Mouse (Mus musculus): ENCODE results near the gene Sel1l2. TPM values are rescaled to one million over a fixed set of nuclear protein-coding genes. Genes with fewer than 3 reads are reported as not detected.

Sel1l2 gene
- polyA plus RNA-seq, 1 experiment from 2014 or later = not detected

GRCm38 (mm10) chr2:140280808-140281207, 108.7 kb downstream of the Sel1l2 start:
- 67% methylated on average over 8 of the region's 8 CpGs for WGBS
- Histone ChIP-seq H3K4me3 (no peak overlapping the region), H3K36me3 (replicated peaks) (no peaks in the 10 kb centered on the region), H3K27me3 (replicated peaks; ENCODE audit: low read depth, poor library complexity, severe bottlenecking) (no peaks in the 10 kb centered on the region), H3K9me3 (no peaks in the 10 kb centered on the region), H3K4me1 (no peaks in the 10 kb centered on the region), H3K27ac (replicated peaks) (no peak overlapping the region)
- no peak for DNase-seq (ENCODE audit: low spot score)

GRCm38 (mm10) chr2:140255595-140256141, 133.8 kb downstream of the Sel1l2 start:
- H3K4me3 ChIP-seq = no peak overlapping the region
- H3K27ac ChIP-seq (replicated peaks) = no peak overlapping the region
- no peaks in the 10 kb centered on the region for H3K4me1 ChIP-seq
- H3K36me3 ChIP-seq (replicated peaks) = no peaks in the 10 kb centered on the region
- H3K9me3 ChIP-seq = no peaks in the 10 kb centered on the region
- no peaks in the 10 kb centered on the region for H3K27me3 ChIP-seq (replicated peaks; ENCODE audit: low read depth, poor library complexity, severe bottlenecking)
- WGBS = 88% methylated on average over 2 of the region's 2 CpGs
- no peak for DNase-seq (ENCODE audit: low spot score)

- Histone ChIP-seq H3K9me3 (no peaks in the 10 kb centered on the region), H3K27me3 (replicated peaks; ENCODE audit: low read depth, poor library complexity, severe bottlenecking) (no peaks in the 10 kb centered on the region), H3K4me3 (no peak overlapping the region), H3K4me1 (no peaks in the 10 kb centered on the region), H3K27ac (replicated peaks) (no peak overlapping the region), H3K36me3 (replicated peaks) (no peaks in the 10 kb centered on the region)
- WGBS = 81% methylated on average over 7 of the region's 7 CpGs
- DNase-seq (ENCODE audit: low spot score) = no peak
These were observed 135.2 kb downstream of the Sel1l2 start for GRCm38 (mm10) chr2:140254256-140254655.

- WGBS = 97% methylated on average over 5 of the region's 5 CpGs
- no peak overlapping the region for H3K4me3 ChIP-seq
- H3K27ac ChIP-seq (replicated peaks) = no peak overlapping the region
- DNase-seq (ENCODE audit: low spot score) = no peak
- no peaks in the 10 kb centered on the region for H3K27me3 ChIP-seq (replicated peaks; ENCODE audit: low read depth, poor library complexity, severe bottlenecking)
- H3K4me1 ChIP-seq = no peaks in the 10 kb centered on the region
- no peaks in the 10 kb centered on the region for H3K36me3 ChIP-seq (replicated peaks)
- no peaks in the 10 kb centered on the region for H3K9me3 ChIP-seq
These were observed 146.4 kb downstream of the Sel1l2 start for GRCm38 (mm10) chr2:140243105-140243504.

- Histone ChIP-seq H3K27ac (replicated peaks) (no peak overlapping the region), H3K4me1 (no peaks in the 10 kb centered on the region), H3K9me3 (no peaks in the 10 kb centered on the region), H3K27me3 (replicated peaks; ENCODE audit: low read depth, poor library complexity, severe bottlenecking) (no peaks in the 10 kb centered on the region), H3K4me3 (no peak overlapping the region), H3K36me3 (replicated peaks) (no peaks in the 10 kb centered on the region)
- 79% methylated on average over 5 of the region's 5 CpGs for WGBS
- no peak for DNase-seq (ENCODE audit: low spot score)
These were observed 147.1 kb downstream of the Sel1l2 start for GRCm38 (mm10) chr2:140242398-140242797.

GRCm38 (mm10) chr2:140237245-140237644, 152.3 kb downstream of the Sel1l2 start:
- Histone ChIP-seq H3K36me3 (replicated peaks) (no peaks in the 10 kb centered on the region), H3K4me3 (no peak overlapping the region), H3K27me3 (replicated peaks; ENCODE audit: low read depth, poor library complexity, severe bottlenecking) (no peaks in the 10 kb centered on the region), H3K27ac (replicated peaks) (no peak overlapping the region), H3K4me1 (no peaks in the 10 kb centered on the region), H3K9me3 (no peaks in the 10 kb centered on the region)
- peak; percentile 13 for DNase-seq (ENCODE audit: low spot score)
- WGBS = 51% methylated on average over 6 of the region's 6 CpGs

- WGBS = 53% methylated on average over 1 of the region's 1 CpGs
These were observed 159.2 kb downstream of the Sel1l2 start for GRCm38 (mm10) chr2:140230295-140230694.

GRCm38 (mm10) chr2:140220325-140220724, 169.2 kb downstream of the Sel1l2 start:
- 67% methylated on average over 8 of the region's 8 CpGs for WGBS
- Histone ChIP-seq H3K36me3 (replicated peaks) (no peaks in the 10 kb centered on the region), H3K4me1 (no peaks in the 10 kb centered on the region), H3K27ac (replicated peaks) (no peak overlapping the region), H3K27me3 (replicated peaks; ENCODE audit: low read depth, poor library complexity, severe bottlenecking) (no peaks in the 10 kb centered on the region), H3K4me3 (no peak overlapping the region), H3K9me3 (no peaks in the 10 kb centered on the region)
- DNase-seq (ENCODE audit: low spot score) = no peak

More at GRCm38 (mm10) chr2:140230295-140230694, 159.2 kb downstream of the Sel1l2 start:
- Histone ChIP-seq H3K4me1 (no peaks in the 10 kb centered on the region), H3K27ac (replicated peaks) (no peak overlapping the region), H3K27me3 (replicated peaks; ENCODE audit: low read depth, poor library complexity, severe bottlenecking) (no peaks in the 10 kb centered on the region), H3K9me3 (no peaks in the 10 kb centered on the region), H3K4me3 (no peak overlapping the region), H3K36me3 (replicated peaks) (no peaks in the 10 kb centered on the region)
- no peak for DNase-seq (ENCODE audit: low spot score)

- no peaks in the 10 kb centered on the region for H3K4me1 ChIP-seq
- H3K36me3 ChIP-seq (replicated peaks) = no peaks in the 10 kb centered on the region
- H3K27me3 ChIP-seq (replicated peaks; ENCODE audit: low read depth, poor library complexity, severe bottlenecking) = no peaks in the 10 kb centered on the region
- H3K9me3 ChIP-seq = no peaks in the 10 kb centered on the region
- DNase-seq (ENCODE audit: low spot score) = no peak
- no peak overlapping the region for H3K4me3 ChIP-seq
- no peak overlapping the region for H3K27ac ChIP-seq (replicated peaks)
- 86% methylated on average over 1 of the region's 1 CpGs for WGBS
These were observed 173.5 kb downstream of the Sel1l2 start for GRCm38 (mm10) chr2:140215965-140216364.

GRCm38 (mm10) chr2:140215415-140215814, 174.1 kb downstream of the Sel1l2 start:
- H3K27ac ChIP-seq (replicated peaks) = no peak overlapping the region

GRCm38 (mm10) chr2:140214519-140215027, 174.9 kb downstream of the Sel1l2 start:
- H3K36me3 ChIP-seq (replicated peaks) = no peaks in the 10 kb centered on the region
- no peaks in the 10 kb centered on the region for H3K4me1 ChIP-seq
- H3K27me3 ChIP-seq (replicated peaks; ENCODE audit: low read depth, poor library complexity, severe bottlenecking) = no peaks in the 10 kb centered on the region
- no peak overlapping the region for H3K4me3 ChIP-seq
- H3K9me3 ChIP-seq = no peaks in the 10 kb centered on the region
- 92% methylated on average over 4 of the region's 4 CpGs for WGBS
- no peak for DNase-seq (ENCODE audit: low spot score)
- no peak overlapping the region for H3K27ac ChIP-seq (replicated peaks)

More at GRCm38 (mm10) chr2:140215415-140215814, 174.1 kb downstream of the Sel1l2 start:
- no peak overlapping the region for H3K4me3 ChIP-seq
- 79% methylated on average over 2 of the region's 2 CpGs for WGBS
- H3K9me3 ChIP-seq = no peaks in the 10 kb centered on the region
- DNase-seq (ENCODE audit: low spot score) = no peak
- H3K36me3 ChIP-seq (replicated peaks) = no peaks in the 10 kb centered on the region
- no peaks in the 10 kb centered on the region for H3K4me1 ChIP-seq
- no peaks in the 10 kb centered on the region for H3K27me3 ChIP-seq (replicated peaks; ENCODE audit: low read depth, poor library complexity, severe bottlenecking)

GRCm38 (mm10) chr2:140203756-140204155, 185.8 kb downstream of the Sel1l2 start:
- peaks cover 55% of the 10 kb centered on the region for H3K36me3 ChIP-seq (replicated peaks)
- 92% methylated on average over 7 of the region's 7 CpGs for WGBS
- no peak for DNase-seq (ENCODE audit: low spot score)
- H3K4me1 ChIP-seq = no peaks in the 10 kb centered on the region
- no peak overlapping the region for H3K27ac ChIP-seq (replicated peaks)
- no peaks in the 10 kb centered on the region for H3K27me3 ChIP-seq (replicated peaks; ENCODE audit: low read depth, poor library complexity, severe bottlenecking)
- H3K9me3 ChIP-seq = no peaks in the 10 kb centered on the region
- no peak overlapping the region for H3K4me3 ChIP-seq

- H3K27me3 ChIP-seq (replicated peaks; ENCODE audit: low read depth, poor library complexity, severe bottlenecking) = no peaks in the 10 kb centered on the region
- no peaks in the 10 kb centered on the region for H3K9me3 ChIP-seq
- peaks cover 60% of the 10 kb centered on the region for H3K36me3 ChIP-seq (replicated peaks)
- no peak overlapping the region for H3K27ac ChIP-seq (replicated peaks)
- WGBS = 93% methylated on average over 5 of the region's 5 CpGs
- H3K4me1 ChIP-seq = no peaks in the 10 kb centered on the region
- no peak overlapping the region for H3K4me3 ChIP-seq
- no peak for DNase-seq (ENCODE audit: low spot score)
These were observed 186.9 kb downstream of the Sel1l2 start for GRCm38 (mm10) chr2:140202573-140202972.

All from embryonic facial prominence, embryonic 10.5 days (tissue).